Mouse (Mus musculus): ENCODE results near the gene Cfap299. TPM values are rescaled to one million over a fixed set of nuclear protein-coding genes. Genes with fewer than 3 reads are reported as not detected.

The Cfap299 gene
- polyA plus RNA-seq, 1 experiment from 2014 or later: 0.27 TPM

DNA sequence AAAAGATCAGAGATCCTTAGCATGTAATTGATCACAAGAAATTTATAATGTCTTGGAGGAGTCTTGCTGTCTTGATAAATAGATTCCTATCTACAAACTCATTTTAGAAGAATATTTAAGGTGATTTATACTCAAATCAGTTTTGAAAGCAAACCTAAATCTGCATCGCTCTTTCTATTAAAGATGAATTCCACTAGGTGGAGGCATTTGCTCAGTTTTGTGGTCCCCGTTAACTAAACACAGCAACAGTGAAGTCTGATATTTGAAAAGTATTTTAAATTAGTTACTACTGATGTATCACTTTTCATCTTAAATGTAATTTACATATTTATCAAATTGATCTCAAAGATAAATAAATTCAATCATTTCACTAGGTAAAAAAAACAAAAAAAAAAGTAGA, 15.5 kb downstream of the Cfap299 start:
- H3K4me3 ChIP-seq (ENCODE audit: low read depth, low read length): no peak overlapping the region
- no peaks in the 10 kb centered on the region for H3K9me3 ChIP-seq (ENCODE audit: control insufficient read depth)
- no peak overlapping the region for H3K27ac ChIP-seq (ENCODE audit: low read depth, low read length)
- no peaks in the 10 kb centered on the region for H3K4me1 ChIP-seq (replicated peaks; ENCODE audit: control insufficient read depth, insufficient read depth, low read length)
- no peaks in the 10 kb centered on the region for H3K36me3 ChIP-seq (ENCODE audit: control insufficient read depth, insufficient read depth)
- 57% methylated on average over 2 of the region's 2 CpGs for WGBS
- no peak overlapping the region for H3K9ac ChIP-seq (ENCODE audit: low read depth, low read length)
- peak; percentile 61 for TF ChIP-seq CTCF (IDR thresholded peaks at IDR 0.05; ENCODE audit: low read depth)
- ATAC-seq: no peak
- H3K4me2 ChIP-seq (replicated peaks; ENCODE audit: low read depth): no peak overlapping the region
- no peaks in the 10 kb centered on the region for H3K27me3 ChIP-seq (replicated peaks; ENCODE audit: control insufficient read depth, insufficient read depth, low read length)

DNA sequence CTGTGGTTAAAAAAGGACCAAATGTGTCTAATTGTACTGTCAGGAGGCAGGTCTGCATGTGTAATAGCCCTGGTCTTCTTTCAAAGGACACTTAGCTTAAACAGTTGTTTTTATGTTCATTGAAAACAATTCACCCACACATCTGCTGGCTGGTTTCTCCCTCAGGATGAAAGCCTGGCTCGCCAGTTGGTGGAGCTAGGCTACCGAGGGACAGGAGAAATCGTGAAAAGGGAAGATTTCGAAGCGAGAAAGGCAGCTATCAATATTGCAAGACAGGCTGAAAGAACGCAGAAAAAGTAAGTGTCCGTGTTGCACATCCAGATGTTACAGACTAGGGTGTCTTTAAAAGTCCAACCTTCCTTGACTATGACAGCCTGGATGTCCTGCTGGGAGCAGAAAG, 17.0 kb downstream of the Cfap299 start:
- H3K27ac ChIP-seq (ENCODE audit: low read depth, low read length): no peak overlapping the region
- no peak overlapping the region for H3K9ac ChIP-seq (ENCODE audit: low read depth, low read length)
- H3K4me3 ChIP-seq (ENCODE audit: low read depth, low read length): no peak overlapping the region
- TF ChIP-seq CTCF (IDR thresholded peaks at IDR 0.05; ENCODE audit: low read depth): peak; percentile 60
- no peaks in the 10 kb centered on the region for H3K9me3 ChIP-seq (ENCODE audit: control insufficient read depth)
- H3K4me1 ChIP-seq (replicated peaks; ENCODE audit: control insufficient read depth, insufficient read depth, low read length): no peaks in the 10 kb centered on the region
- H3K36me3 ChIP-seq (ENCODE audit: control insufficient read depth, insufficient read depth): no peaks in the 10 kb centered on the region
- no peaks in the 10 kb centered on the region for H3K27me3 ChIP-seq (replicated peaks; ENCODE audit: control insufficient read depth, insufficient read depth, low read length)
- H3K4me2 ChIP-seq (replicated peaks; ENCODE audit: low read depth): no peak overlapping the region
- no peak for ATAC-seq
- 66% methylated on average over 7 of the region's 7 CpGs for WGBS

DNA sequence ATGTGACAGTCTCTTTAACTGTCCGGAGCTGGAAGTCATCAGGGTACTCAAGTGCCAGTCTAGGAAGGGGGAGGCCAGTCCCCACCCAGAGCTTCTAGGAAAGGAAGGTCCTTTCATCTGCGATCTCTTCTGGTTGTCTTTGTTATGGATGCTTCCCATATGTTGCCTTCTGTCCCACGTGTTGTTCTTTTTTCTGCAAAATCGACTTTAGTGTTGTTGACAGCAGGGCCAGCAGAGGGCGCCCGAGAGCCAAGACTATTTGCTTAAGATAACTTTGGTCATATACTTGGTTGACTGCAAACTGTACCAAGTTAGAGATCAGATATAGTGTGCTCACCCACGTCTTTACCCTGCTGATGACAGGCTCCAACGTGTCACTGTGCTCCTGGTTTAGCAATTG, 19.5 kb downstream of the Cfap299 start:
- Histone ChIP-seq H3K4me3 (ENCODE audit: low read depth, low read length) (no peak overlapping the region), H3K27ac (ENCODE audit: low read depth, low read length) (no peak overlapping the region), H3K27me3 (replicated peaks; ENCODE audit: control insufficient read depth, insufficient read depth, low read length) (no peaks in the 10 kb centered on the region), H3K4me1 (replicated peaks; ENCODE audit: control insufficient read depth, insufficient read depth, low read length) (no peaks in the 10 kb centered on the region), H3K36me3 (ENCODE audit: control insufficient read depth, insufficient read depth) (no peaks in the 10 kb centered on the region), H3K9ac (ENCODE audit: low read depth, low read length) (no peak overlapping the region), H3K4me2 (replicated peaks; ENCODE audit: low read depth) (no peak overlapping the region), H3K9me3 (ENCODE audit: control insufficient read depth) (no peaks in the 10 kb centered on the region)
- peak; percentile 38; the same call in 1 of the 2 replicates for ATAC-seq
- 11% methylated on average over 8 of the region's 8 CpGs for WGBS
- TF ChIP-seq CTCF (IDR thresholded peaks at IDR 0.05; ENCODE audit: low read depth): peak; percentile 97

DNA sequence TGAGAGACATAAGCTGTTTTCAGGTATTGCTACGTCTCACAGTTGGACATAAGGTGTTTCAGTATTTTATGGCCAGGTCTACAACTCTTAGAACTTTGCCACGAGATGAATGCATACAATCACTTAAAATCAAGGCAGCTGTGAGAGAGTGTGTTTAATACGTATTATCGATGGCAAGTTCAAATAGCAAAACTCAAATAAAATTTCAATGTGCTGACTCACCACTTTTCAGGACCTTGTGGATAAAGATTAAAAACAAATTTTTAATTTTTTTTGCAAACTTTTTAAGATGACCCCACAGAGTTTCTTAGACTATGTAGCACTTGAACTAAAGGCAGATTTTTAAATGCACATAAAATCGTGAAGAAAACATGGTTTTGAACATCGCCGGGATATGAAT, 30.8 kb downstream of the Cfap299 start:
- WGBS: 90% methylated on average over 7 of the region's 7 CpGs
- TF ChIP-seq CTCF (IDR thresholded peaks at IDR 0.05; ENCODE audit: low read depth): no peak
- no peak for ATAC-seq
- Histone ChIP-seq H3K9me3 (ENCODE audit: control insufficient read depth) (no peaks in the 10 kb centered on the region), H3K4me3 (ENCODE audit: low read depth, low read length) (no peak overlapping the region), H3K9ac (ENCODE audit: low read depth, low read length) (no peak overlapping the region), H3K4me2 (replicated peaks; ENCODE audit: low read depth) (no peak overlapping the region), H3K4me1 (replicated peaks; ENCODE audit: control insufficient read depth, insufficient read depth, low read length) (no peaks in the 10 kb centered on the region), H3K27me3 (replicated peaks; ENCODE audit: control insufficient read depth, insufficient read depth, low read length) (no peaks in the 10 kb centered on the region), H3K36me3 (ENCODE audit: control insufficient read depth, insufficient read depth) (no peaks in the 10 kb centered on the region), H3K27ac (ENCODE audit: low read depth, low read length) (no peak overlapping the region)

DNA sequence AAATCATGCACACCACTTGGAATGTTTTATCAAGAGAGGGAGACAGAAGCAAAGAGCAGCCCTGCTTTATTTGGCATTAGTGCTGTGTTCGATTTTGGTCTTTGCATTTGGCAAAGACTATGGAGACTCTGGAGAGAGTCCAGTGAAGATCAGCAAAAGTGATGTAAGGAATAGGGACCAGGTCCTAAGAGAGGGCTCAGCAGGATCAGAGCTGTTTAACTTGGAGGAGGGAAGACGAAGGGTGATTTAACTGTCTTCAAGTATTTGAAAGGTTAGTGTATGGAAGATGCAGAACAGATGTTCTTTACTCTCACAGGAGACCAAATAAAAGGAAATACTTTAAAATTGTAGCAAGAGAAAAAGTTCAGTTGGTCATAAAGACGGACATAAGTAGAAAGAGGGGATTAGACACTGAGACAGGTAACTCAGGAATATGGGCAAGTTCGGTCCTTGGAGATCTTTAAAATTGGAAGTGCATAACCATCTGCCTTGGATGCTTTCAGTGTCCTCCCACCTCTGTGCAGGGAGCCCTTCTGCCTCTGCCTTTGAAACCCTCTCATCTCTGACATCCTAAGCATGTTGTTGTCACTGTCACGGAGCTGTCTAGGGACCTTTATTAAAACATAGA, 31.8 kb downstream of the Cfap299 start:
- Histone ChIP-seq H3K27ac (ENCODE audit: low read depth, low read length) (no peak overlapping the region), H3K9ac (ENCODE audit: low read depth, low read length) (no peak overlapping the region), H3K36me3 (ENCODE audit: control insufficient read depth, insufficient read depth) (no peaks in the 10 kb centered on the region), H3K4me2 (replicated peaks; ENCODE audit: low read depth) (no peak overlapping the region), H3K4me1 (replicated peaks; ENCODE audit: control insufficient read depth, insufficient read depth, low read length) (no peaks in the 10 kb centered on the region), H3K4me3 (ENCODE audit: low read depth, low read length) (no peak overlapping the region), H3K9me3 (ENCODE audit: control insufficient read depth) (no peaks in the 10 kb centered on the region), H3K27me3 (replicated peaks; ENCODE audit: control insufficient read depth, insufficient read depth, low read length) (no peaks in the 10 kb centered on the region)
- WGBS: 83% methylated on average over 5 of the region's 5 CpGs
- no peak for TF ChIP-seq CTCF (IDR thresholded peaks at IDR 0.05; ENCODE audit: low read depth)
- ATAC-seq: no peak

DNA sequence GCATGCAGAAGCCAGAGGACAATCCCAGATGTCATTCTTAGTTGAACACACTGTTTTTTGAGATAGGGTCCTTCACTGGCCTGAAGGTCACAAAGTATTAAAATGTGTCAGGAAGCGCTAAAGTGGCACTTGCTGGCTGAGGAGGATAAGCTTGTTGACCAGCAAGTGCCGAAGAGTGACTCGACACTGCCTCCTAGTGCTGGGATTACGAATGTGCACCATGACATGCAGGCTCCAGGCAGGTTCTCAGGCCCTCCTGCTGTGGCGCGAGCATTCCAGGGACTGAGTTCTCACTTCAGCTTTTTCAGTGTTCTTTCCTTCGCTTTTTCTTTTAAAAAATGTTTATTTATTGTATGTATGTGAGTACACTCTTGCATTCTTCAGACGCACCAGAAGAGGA, 34.3 kb downstream of the Cfap299 start:
- Histone ChIP-seq H3K27ac (ENCODE audit: low read depth, low read length) (no peak overlapping the region), H3K4me1 (replicated peaks; ENCODE audit: control insufficient read depth, insufficient read depth, low read length) (no peaks in the 10 kb centered on the region), H3K9ac (ENCODE audit: low read depth, low read length) (no peak overlapping the region), H3K36me3 (ENCODE audit: control insufficient read depth, insufficient read depth) (no peaks in the 10 kb centered on the region), H3K27me3 (replicated peaks; ENCODE audit: control insufficient read depth, insufficient read depth, low read length) (no peaks in the 10 kb centered on the region), H3K4me3 (ENCODE audit: low read depth, low read length) (no peak overlapping the region), H3K4me2 (replicated peaks; ENCODE audit: low read depth) (no peak overlapping the region), H3K9me3 (ENCODE audit: control insufficient read depth) (no peaks in the 10 kb centered on the region)
- TF ChIP-seq CTCF (IDR thresholded peaks at IDR 0.05; ENCODE audit: low read depth): peak; percentile 59
- 66% methylated on average over 8 of the region's 8 CpGs for WGBS
- ATAC-seq: no peak

DNA sequence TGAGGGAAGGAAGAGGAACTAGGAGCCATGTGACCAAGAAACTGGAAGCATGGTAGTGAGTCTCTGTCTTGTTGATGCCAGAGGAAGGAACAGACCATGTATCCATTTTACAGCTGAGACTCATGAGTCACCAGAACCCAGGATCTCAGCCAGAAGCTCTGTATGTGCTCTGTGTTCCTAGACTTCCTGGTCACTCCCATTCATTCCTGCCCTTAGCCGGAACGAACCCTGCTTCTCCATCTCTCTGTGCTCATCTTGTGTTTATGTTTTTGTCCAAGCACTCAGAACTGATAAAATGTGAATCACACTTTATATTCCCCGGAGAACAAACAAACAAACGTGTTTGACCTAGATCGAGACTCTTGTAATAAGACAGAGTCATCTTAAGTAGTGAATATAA, 36.2 kb downstream of the Cfap299 start:
- H3K27ac ChIP-seq (ENCODE audit: low read depth, low read length): no peak overlapping the region
- no peak overlapping the region for H3K4me3 ChIP-seq (ENCODE audit: low read depth, low read length)
- no peak overlapping the region for H3K4me2 ChIP-seq (replicated peaks; ENCODE audit: low read depth)
- no peaks in the 10 kb centered on the region for H3K36me3 ChIP-seq (ENCODE audit: control insufficient read depth, insufficient read depth)
- H3K4me1 ChIP-seq (replicated peaks; ENCODE audit: control insufficient read depth, insufficient read depth, low read length): no peaks in the 10 kb centered on the region
- 54% methylated on average over 5 of the region's 5 CpGs for WGBS
- no peaks in the 10 kb centered on the region for H3K9me3 ChIP-seq (ENCODE audit: control insufficient read depth)
- no peaks in the 10 kb centered on the region for H3K27me3 ChIP-seq (replicated peaks; ENCODE audit: control insufficient read depth, insufficient read depth, low read length)
- ATAC-seq: no peak
- TF ChIP-seq CTCF (IDR thresholded peaks at IDR 0.05; ENCODE audit: low read depth): no peak
- H3K9ac ChIP-seq (ENCODE audit: low read depth, low read length): no peak overlapping the region
